In the genomic region with DNA sequence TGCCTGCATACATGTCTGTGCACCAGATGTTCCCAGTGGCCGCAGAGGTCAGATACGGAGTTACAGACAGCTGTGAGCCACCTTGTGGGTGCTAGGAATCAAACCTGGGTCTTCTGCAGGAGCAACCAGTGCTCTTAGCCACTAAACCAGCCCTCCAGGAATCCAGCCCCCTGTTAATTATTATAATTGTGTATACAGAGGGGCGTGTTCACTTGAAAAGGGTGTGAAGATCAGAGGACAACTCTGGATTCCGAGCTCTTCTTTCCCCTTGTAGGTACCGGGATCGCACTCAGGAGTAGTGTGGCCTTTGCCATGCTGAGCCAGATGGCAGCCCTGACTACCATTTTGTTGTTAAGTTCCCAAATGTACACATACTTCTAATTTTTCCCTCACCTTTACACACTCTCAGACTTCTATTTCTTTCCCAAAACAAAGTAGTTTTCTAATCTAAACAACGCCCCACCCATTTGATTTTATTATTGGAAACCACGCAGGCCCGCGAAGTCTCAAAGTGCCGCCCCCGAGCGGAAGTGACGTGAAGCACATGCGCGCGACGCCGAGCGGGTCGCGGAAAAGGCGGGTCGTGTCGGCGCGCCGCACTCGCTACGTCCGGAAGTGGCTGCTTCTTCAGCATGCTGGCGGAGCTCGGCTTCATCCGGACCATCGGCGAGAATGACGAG, we compare ENCODE assay signal across 8 mouse cellular contexts. TPM values are rescaled to one million over a fixed set of nuclear protein-coding genes. Genes with fewer than 3 reads are reported as not detected.
A peak's percentile ranks its signal among the peaks of the same experiment; 100 is the strongest.
DNase-seq lines count a peak whose midpoint lies in the region; ATAC-seq lines count a peak whose summit lies in the region.

Gene Ddx27 (plus strand): TSS at position 492 of the 680 bp plus-strand sequence.

- ATAC-seq in hindbrain, embryonic 16.5 days = peak; percentile 94

- peaks cover 33% of the 10 kb centered on the region for H3K79me2 ChIP-seq in macrophage (ENCODE audit: inconsistent target)

- 2% methylated on average over 37 of the region's 37 CpGs for WGBS in hindbrain, embryonic 16.5 days
- 2% methylated on average over 37 of the region's 37 CpGs for whole genome bisulfite sequencing in macrophage (ENCODE audit: missing documents)

- H3K4me2 ChIP-seq in hindbrain, embryonic 16.5 days (ENCODE audit: low read length) = peak within 1 kb of the TSS; percentile 93

- peaks cover 12% of the 10 kb centered on the region for H3K4me1 ChIP-seq in hindbrain, embryonic 16.5 days (ENCODE audit: control insufficient read depth, insufficient read depth, low read depth, low read length)

- H3K9ac ChIP-seq in hindbrain, embryonic 16.5 days (ENCODE audit: low read depth, low read length) = peak within 1 kb of the TSS; percentile 86

- peaks cover 13% of the 10 kb centered on the region for H3K36me3 ChIP-seq in hindbrain, embryonic 16.5 days (ENCODE audit: control insufficient read depth, insufficient read depth, low read length)
- peaks cover 8% of the 10 kb centered on the region for H3K36me3 ChIP-seq in macrophage (ENCODE audit: inconsistent target)

- peak; percentile 85 for DNase-seq in WW6 (ENCODE audit: low read depth, low spot score)
- DNase-seq in cerebellum, postnatal 4 days (ENCODE audit: low spot score in 2 of 2) = peak; percentile 84 to 93
- DNase-seq in gastrocnemius, adult 18-20 months (ENCODE audit: low spot score) = peak; percentile 93
- peak; percentile 95 to 96 for DNase-seq in left cerebral cortex, adult 18-20 months (ENCODE audit: low spot score in 2 of 2)
- DNase-seq in right cerebral cortex, adult 18-20 months = peak; percentile 94
- DNase-seq in urinary bladder, postnatal 10 days (ENCODE audit: low spot score) = peak; percentile 72

- H3K4me3 ChIP-seq in hindbrain, embryonic 16.5 days (ENCODE audit: low read length) = peak within 1 kb of the TSS; percentile 97
- H3K4me3 ChIP-seq in macrophage (ENCODE audit: inconsistent target) = peak within 1 kb of the TSS; percentile 88

- no peaks in the 10 kb centered on the region for H3K9me3 ChIP-seq in hindbrain, embryonic 16.5 days (ENCODE audit: control insufficient read depth, low read length)

- peak within 1 kb of the TSS; percentile 77 for H3K27ac ChIP-seq in hindbrain, embryonic 16.5 days (ENCODE audit: low read depth, low read length)
- H3K27ac ChIP-seq in macrophage = peak within 1 kb of the TSS; percentile 49

- H3K27me3 ChIP-seq in hindbrain, embryonic 16.5 days (replicated peaks; ENCODE audit: control insufficient read depth, insufficient read depth, low read length) = no peaks in the 10 kb centered on the region

RNA-seq across cellular contexts. Expression of gene Ddx27, which starts in this region (rescaled TPM):
- total RNA-seq in gastrocnemius, adult 18-20 months (2021) = 1 to 10 TPM; 8.0 to 9.7 TPM
- polyA plus RNA-seq in hindbrain, embryonic 16.5 days (2015; fragmentation: Nextera tagmentation; extraction: Ambion mirVana) = 34.9 and 38.1 TPM in 2 replicates
- 10 to 100 TPM; 27.8 to 28.6 TPM for total RNA-seq in left cerebral cortex, adult 18-20 months (2021)
- total RNA-seq in macrophage (2018; cell fraction: chromatin; rRNA removed) = 100 to 1,000 TPM in 1 of 26 experiments, 10 to 100 TPM in 25; 22.9 to 107 (median 48.0) TPM
- total RNA-seq in macrophage (2018; cell fraction: cytosol; rRNA removed) = 10 to 100 TPM; 16.7 to 23.4 (median 20.4) TPM
- 10 to 100 TPM; 16.6 to 64.4 (median 23.7) TPM for total RNA-seq in macrophage (2018; cell fraction: nucleus; rRNA removed)
- polyA plus RNA-seq in macrophage (2018) = 15.6 to 38.1 TPM (median 33.2 TPM) in 3 replicates

Comparison
In these comparisons a context has a peak if more than half of its experiments do, and no peak if none do; other contexts are left out.
1. Peak in every context shown above with its lines: DNase-seq, ATAC-seq, H3K4me3 ChIP-seq and H3K27ac ChIP-seq.